Mouse (Mus musculus): Measurements from ENCODE around the gene Sprn. TPM values are rescaled to one million over a fixed set of nuclear protein-coding genes. Genes with fewer than 3 reads are reported as not detected.

The Sprn gene
- polyA plus RNA-seq, 1 experiment from 2014 or later, result 0.49 TPM

GRCm38 (mm10) chr7:140115583-140116328, 38.9 kb downstream of the Sprn start, which contains the start of gene Paox:
Gene Paox, plus strand, starts transcription at chr7:140115799.
- DNase-seq (ENCODE audit: low spot score), result no peak
- peak within 1 kb of the TSS; percentile 84 for H3K4me3 ChIP-seq
- WGBS, result 5% methylated on average over 23 of the region's 23 CpGs

GRCm38 (mm10) chr7:140111943-140112342, 42.7 kb downstream of the Sprn start:
- Histone ChIP-seq H3K9me3 (replicated peaks) (no peaks in the 10 kb centered on the region), H3K36me3 (peaks cover 60% of the 10 kb centered on the region), H3K27ac (replicated peaks) (no peak overlapping the region), H3K27me3 (ENCODE audit: low read depth, poor library complexity, severe bottlenecking) (no peaks in the 10 kb centered on the region), H3K4me1 (peaks cover 17% of the 10 kb centered on the region), H3K4me3 (no peak overlapping the region)
- no peak for DNase-seq (ENCODE audit: low spot score)
- WGBS, result 80% methylated on average over 3 of the region's 3 CpGs

More at GRCm38 (mm10) chr7:140115583-140116328, 38.9 kb downstream of the Sprn start, which contains the start of gene Paox:
- peaks cover 21% of the 10 kb centered on the region for H3K4me1 ChIP-seq
- no peaks in the 10 kb centered on the region for H3K27me3 ChIP-seq (ENCODE audit: low read depth, poor library complexity, severe bottlenecking)
- H3K27ac ChIP-seq (replicated peaks), result peak within 1 kb of the TSS; percentile 94
- peaks cover 22% of the 10 kb centered on the region for H3K36me3 ChIP-seq
- no peaks in the 10 kb centered on the region for H3K9me3 ChIP-seq (replicated peaks)

- Histone ChIP-seq H3K4me1 (peaks cover 17% of the 10 kb centered on the region), H3K27ac (replicated peaks) (no peak overlapping the region), H3K27me3 (ENCODE audit: low read depth, poor library complexity, severe bottlenecking) (peaks cover 23% of the 10 kb centered on the region), H3K36me3 (peaks cover 44% of the 10 kb centered on the region), H3K4me3 (no peak overlapping the region), H3K9me3 (replicated peaks) (no peaks in the 10 kb centered on the region)
- DNase-seq (ENCODE audit: low spot score), result no peak
- 81% methylated on average over 4 of the region's 4 CpGs for whole genome bisulfite sequencing
Observed at GRCm38 (mm10) chr7:140104009-140104408, 50.7 kb downstream of the Sprn start.

- Histone ChIP-seq H3K9me3 (replicated peaks) (no peaks in the 10 kb centered on the region), H3K4me1 (peaks cover 17% of the 10 kb centered on the region), H3K4me3 (peak within 1 kb of the TSS; percentile 57), H3K36me3 (peaks cover 26% of the 10 kb centered on the region), H3K27me3 (ENCODE audit: low read depth, poor library complexity, severe bottlenecking) (peaks cover 23% of the 10 kb centered on the region), H3K27ac (replicated peaks) (peak within 1 kb of the TSS; percentile 75)
- peak; percentile 73 for DNase-seq (ENCODE audit: low spot score)
- WGBS, result 2% methylated on average over 30 of the region's 30 CpGs
Observed at GRCm38 (mm10) chr7:140101993-140102860, 52.5 kb downstream of the Sprn start, which contains the start of gene Fuom. Gene Fuom, minus strand, starts transcription at chr7:140102441.

GRCm38 (mm10) chr7:140101498-140101897, 53.2 kb downstream of the Sprn start:
- peak overlapping the region; percentile 75; the same call in 1 of the 2 replicates for H3K27ac ChIP-seq (replicated peaks)
- peaks cover 23% of the 10 kb centered on the region for H3K27me3 ChIP-seq (ENCODE audit: low read depth, poor library complexity, severe bottlenecking)
- WGBS, result 70% methylated on average over 10 of the region's 10 CpGs
- H3K4me3 ChIP-seq, result peak overlapping the region; percentile 57
- H3K4me1 ChIP-seq, result peaks cover 17% of the 10 kb centered on the region
- no peaks in the 10 kb centered on the region for H3K9me3 ChIP-seq (replicated peaks)
- no peak for DNase-seq (ENCODE audit: low spot score)
- peaks cover 18% of the 10 kb centered on the region for H3K36me3 ChIP-seq

Other genes with a start within 250 kb of the Sprn start
- 0.16 TPM in 1 of 2 replicates, not detected in the other for gene Utf1, start 211.1 kb downstream of the Sprn start, polyA plus RNA-seq (2016; fragmentation: Nextera tagmentation; extraction: Ambion mirVana)
- gene 6430531B16Rik, start 176.1 kb downstream of the Sprn start, polyA plus RNA-seq (2016; fragmentation: Nextera tagmentation; extraction: Ambion mirVana), result 0.74 and 1.1 TPM in 2 replicates
- 2.5 and 2.7 TPM in 2 replicates for gene Adam8, start 162.3 kb downstream of the Sprn start, polyA plus RNA-seq (2016; fragmentation: Nextera tagmentation; extraction: Ambion mirVana)
- gene Zfp511, start 118.5 kb downstream of the Sprn start, polyA plus RNA-seq (2016; fragmentation: Nextera tagmentation; extraction: Ambion mirVana), result 42.6 and 43.8 TPM in 2 replicates
- gene Tubgcp2, start 118.2 kb downstream of the Sprn start, polyA plus RNA-seq (2016; fragmentation: Nextera tagmentation; extraction: Ambion mirVana), result 74.0 and 80.0 TPM in 2 replicates
- gene Msx3, start 105.8 kb downstream of the Sprn start, polyA plus RNA-seq (2016; fragmentation: Nextera tagmentation; extraction: Ambion mirVana), result 5.1 and 16.6 TPM in 2 replicates
- 2.0 and 4.7 TPM in 2 replicates for gene Caly, start 72.3 kb downstream of the Sprn start, polyA plus RNA-seq (2016; fragmentation: Nextera tagmentation; extraction: Ambion mirVana)
- gene Prap1, start 61.5 kb downstream of the Sprn start, polyA plus RNA-seq (2016; fragmentation: Nextera tagmentation; extraction: Ambion mirVana), result not detected in 2 replicates
- 10.9 and 12.8 TPM in 2 replicates for gene Fuom, start 52.4 kb downstream of the Sprn start, polyA plus RNA-seq (2016; fragmentation: Nextera tagmentation; extraction: Ambion mirVana)
- 15.8 and 18.5 TPM in 2 replicates for gene Paox, start 39.1 kb downstream of the Sprn start, polyA plus RNA-seq (2016; fragmentation: Nextera tagmentation; extraction: Ambion mirVana)
- 157 and 161 TPM in 2 replicates for gene Echs1, start 38.4 kb downstream of the Sprn start, polyA plus RNA-seq (2016; fragmentation: Nextera tagmentation; extraction: Ambion mirVana)
- 32.6 TPM in 2 replicates for gene Mtg1, start 17.3 kb downstream of the Sprn start, polyA plus RNA-seq (2016; fragmentation: Nextera tagmentation; extraction: Ambion mirVana)
- gene Olfr522, start 9.9 kb upstream of the Sprn start, polyA plus RNA-seq (2016; fragmentation: Nextera tagmentation; extraction: Ambion mirVana), result not detected in 2 replicates
- gene Olfr523, start 18.3 kb upstream of the Sprn start, polyA plus RNA-seq (2016; fragmentation: Nextera tagmentation; extraction: Ambion mirVana), result not detected in 2 replicates
- not detected in 2 replicates for gene Olfr524, start 51.1 kb upstream of the Sprn start, polyA plus RNA-seq (2016; fragmentation: Nextera tagmentation; extraction: Ambion mirVana)
- gene Cd163l1, start 63.4 kb upstream of the Sprn start, polyA plus RNA-seq (2016; fragmentation: Nextera tagmentation; extraction: Ambion mirVana), result not detected in 2 replicates
- not detected in 2 replicates for gene 5830411N06Rik, start 92.4 kb upstream of the Sprn start, polyA plus RNA-seq (2016; fragmentation: Nextera tagmentation; extraction: Ambion mirVana)
- gene Olfr525, start 166.0 kb upstream of the Sprn start, polyA plus RNA-seq (2016; fragmentation: Nextera tagmentation; extraction: Ambion mirVana), result not detected in 2 replicates
- not detected in 2 replicates for gene Olfr527, start 179.1 kb upstream of the Sprn start, polyA plus RNA-seq (2016; fragmentation: Nextera tagmentation; extraction: Ambion mirVana)
- gene Olfr60, start 206.8 kb upstream of the Sprn start, polyA plus RNA-seq (2016; fragmentation: Nextera tagmentation; extraction: Ambion mirVana), result not detected in 2 replicates
- gene Olfr530, start 221.5 kb upstream of the Sprn start, polyA plus RNA-seq (2016; fragmentation: Nextera tagmentation; extraction: Ambion mirVana), result not detected in 2 replicates
- gene Olfr531, start 248.0 kb upstream of the Sprn start, polyA plus RNA-seq (2016; fragmentation: Nextera tagmentation; extraction: Ambion mirVana), result not detected in 2 replicates

Data from midbrain, embryonic 10.5 days (tissue).